Mouse (Mus musculus): ENCODE measurements at regions not wholly inside any gene's neighbourhood (a gene's known extent, or its start where the extent isn't known, plus 50 kb on each side); places are given as distances from the start of the nearest gene placed in this dataset. TPM values are rescaled to one million over a fixed set of nuclear protein-coding genes. Genes with fewer than 3 reads are reported as not detected.

DNA sequence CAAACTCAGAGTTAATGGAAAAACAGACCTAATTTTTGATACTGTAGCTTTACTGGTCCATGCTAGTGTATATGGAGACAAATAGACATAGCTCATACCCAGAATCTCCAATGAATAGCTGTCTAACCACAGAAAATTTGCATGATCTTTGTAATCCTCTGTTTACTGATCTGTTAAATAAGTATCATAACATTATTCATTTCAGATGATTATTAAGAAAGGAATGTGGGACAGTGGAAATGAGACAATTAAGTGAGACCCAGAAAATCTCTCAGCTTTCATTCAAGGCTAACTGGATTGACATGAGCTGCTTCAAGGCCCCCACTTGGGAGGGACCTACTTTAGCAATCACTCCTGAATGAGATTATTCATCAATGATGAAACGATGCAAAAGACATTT is 1463.5 kb upstream of the Gm8797 start:
- no peak for ATAC-seq (ENCODE audit: low FRiP score)
- Histone ChIP-seq H3K9ac (replicated peaks; ENCODE audit: low read length, poor library complexity, severe bottlenecking) (no peak overlapping the region), H3K4me3 (ENCODE audit: low read depth, low read length) (no peak overlapping the region), H3K4me2 (ENCODE audit: low read depth, low read length, poor library complexity, severe bottlenecking) (no peak overlapping the region), H3K27me3 (ENCODE audit: insufficient read depth, low read length) (no peaks in the 10 kb centered on the region), H3K4me1 (ENCODE audit: insufficient read depth, low read length) (no peaks in the 10 kb centered on the region), H3K27ac (ENCODE audit: low read depth, low read length) (no peak overlapping the region), H3K36me3 (ENCODE audit: insufficient read depth, low read length) (no peaks in the 10 kb centered on the region), H3K9me3 (ENCODE audit: low read length) (no peaks in the 10 kb centered on the region)
- no peak for TF ChIP-seq CTCF (IDR thresholded peaks at IDR 0.05)
- WGBS, result 76% methylated on average over 1 of the region's 1 CpGs
- DNase-seq (ENCODE audit: low spot score), result no peak

DNA sequence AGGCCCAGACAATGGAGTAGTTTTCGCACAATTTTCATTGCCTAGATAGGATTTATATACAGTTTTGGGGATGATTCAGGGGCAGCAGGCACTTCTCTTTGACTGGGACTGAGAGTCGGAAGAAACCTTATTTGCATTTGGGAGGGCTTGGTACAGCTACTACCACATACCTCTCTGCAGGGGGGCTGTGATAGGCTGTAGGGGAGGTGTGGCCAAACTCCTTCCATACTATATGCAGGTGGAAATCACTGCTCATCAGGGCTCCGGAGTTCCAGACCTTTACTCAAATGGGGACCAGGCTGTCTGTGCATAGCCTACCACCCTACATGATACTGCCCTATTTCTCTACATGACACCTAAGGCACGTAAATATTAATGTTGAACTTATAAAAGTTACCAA is 1414.2 kb upstream of the Gm8797 start:
- Histone ChIP-seq H3K4me1 (ENCODE audit: insufficient read depth, low read length) (no peaks in the 10 kb centered on the region), H3K9me3 (ENCODE audit: low read length) (no peaks in the 10 kb centered on the region), H3K27ac (ENCODE audit: low read depth, low read length) (no peak overlapping the region), H3K4me3 (ENCODE audit: low read depth, low read length) (no peak overlapping the region), H3K36me3 (ENCODE audit: insufficient read depth, low read length) (no peaks in the 10 kb centered on the region), H3K27me3 (ENCODE audit: insufficient read depth, low read length) (no peaks in the 10 kb centered on the region), H3K9ac (replicated peaks; ENCODE audit: low read length, poor library complexity, severe bottlenecking) (no peak overlapping the region), H3K4me2 (ENCODE audit: low read depth, low read length, poor library complexity, severe bottlenecking) (no peak overlapping the region)
- DNase-seq (ENCODE audit: low spot score) (no peak), ATAC-seq (ENCODE audit: low FRiP score) (no peak)
- no peak for TF ChIP-seq CTCF (IDR thresholded peaks at IDR 0.05)
- 81% methylated on average over 4 of the region's 4 CpGs for WGBS

DNA sequence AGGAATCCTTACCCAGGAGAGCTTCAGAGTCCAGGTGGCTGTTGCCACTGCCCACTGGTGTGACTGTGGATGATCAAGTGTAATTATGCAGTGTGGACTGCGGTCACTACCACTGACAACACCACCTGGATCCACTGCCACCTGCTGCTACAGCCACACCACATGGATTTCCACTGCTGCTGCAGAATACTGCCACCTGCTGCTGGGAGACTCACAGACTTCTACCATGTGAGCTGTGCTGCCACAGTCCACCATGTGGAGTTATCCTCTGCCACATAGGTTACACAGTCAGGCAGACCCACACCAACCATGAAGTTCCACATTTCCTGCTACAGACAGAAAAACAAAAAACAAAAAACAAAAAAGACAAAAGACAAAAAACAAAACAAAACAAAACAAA is 1411.5 kb upstream of the Gm8797 start:
- DNase-seq (ENCODE audit: low spot score) (no peak), ATAC-seq (ENCODE audit: low FRiP score) (no peak)

More for the DNA sequence above, 1411.5 kb upstream of the Gm8797 start:
- no peak overlapping the region for H3K9ac ChIP-seq (replicated peaks; ENCODE audit: low read length, poor library complexity, severe bottlenecking)
- H3K4me2 ChIP-seq (ENCODE audit: low read depth, low read length, poor library complexity, severe bottlenecking), result no peak overlapping the region
- WGBS, result 100% methylated on average over 1 of the region's 1 CpGs
- H3K9me3 ChIP-seq (ENCODE audit: low read length), result no peaks in the 10 kb centered on the region
- no peak for TF ChIP-seq CTCF (IDR thresholded peaks at IDR 0.05)
- no peaks in the 10 kb centered on the region for H3K27me3 ChIP-seq (ENCODE audit: insufficient read depth, low read length)
- no peaks in the 10 kb centered on the region for H3K4me1 ChIP-seq (ENCODE audit: insufficient read depth, low read length)
- no peak overlapping the region for H3K27ac ChIP-seq (ENCODE audit: low read depth, low read length)
- no peaks in the 10 kb centered on the region for H3K36me3 ChIP-seq (ENCODE audit: insufficient read depth, low read length)
- no peak overlapping the region for H3K4me3 ChIP-seq (ENCODE audit: low read depth, low read length)

Small RNA genes lying in the stretch of these regions (microRNA-seq; reads per million reads assigned to microRNA genes)
- not detected for gene Gm23976 (ENCODE audit: borderline number of aligned reads)
